Mouse (Mus musculus) ES-Bruce4 (cell line): Measurements from ENCODE around the gene Tubg1. TPM values are rescaled to one million over a fixed set of nuclear protein-coding genes. Genes with fewer than 3 reads are reported as not detected.
A peak's percentile ranks its signal among the peaks of the same experiment; 100 is the strongest.

Experiments used
- H3K27ac ChIP-seq: 2 replicates; pipeline ENCODE4 v1.5.1; 2012; ENCODE audit warnings: low read length, inconsistent platforms; ENCODE audit not compliant: insufficient read depth
- H3K27me3 ChIP-seq: 2 replicates; pipeline ENCODE4 v1.6.1; 2012; ENCODE audit warnings: mild to moderate bottlenecking, low read length, inconsistent platforms; ENCODE audit not compliant: control insufficient read depth, poor library complexity, insufficient read depth, severe bottlenecking
- H3K36me3 ChIP-seq: 2 replicates; pipeline ENCODE4 v1.6.1; 2012; ENCODE audit warnings: inconsistent platforms, mild to moderate bottlenecking, low read length, moderate library complexity; ENCODE audit not compliant: control insufficient read depth, poor library complexity, insufficient read depth, severe bottlenecking
- H3K4me1 ChIP-seq: one replicate; pipeline ENCODE4 v1.8.1; 2011; ENCODE audit warnings: low read length; ENCODE audit not compliant: control insufficient read depth, insufficient read depth
- H3K4me3 ChIP-seq: 2 replicates; pipeline ENCODE4 v1.5.1; 2011; ENCODE audit warnings: low read depth, mild to moderate bottlenecking, low read length
- H3K9ac ChIP-seq: 2 replicates; pipeline ENCODE4 v1.6.1; 2012; ENCODE audit warnings: low read depth, mild to moderate bottlenecking, inconsistent platforms; ENCODE audit not compliant: poor library complexity, severe bottlenecking
- H3K9me3 ChIP-seq: replicated peaks from 2 replicates; pipeline ENCODE4 v1.6.1; 2012; ENCODE audit warnings: mild to moderate bottlenecking, low read length, inconsistent platforms; ENCODE audit not compliant: control insufficient read depth, poor library complexity, insufficient read depth, severe bottlenecking
- CTCF ChIP-seq: IDR thresholded peaks from one replicate; pipeline ENCODE4 v1.8.1; 2011; ENCODE audit warnings: low read depth, low read length
- EP300 ChIP-seq: IDR thresholded peaks from 2 replicates; pipeline ENCODE4 v1.6.1; 2011; ENCODE audit warnings: low read depth, low read length; ENCODE audit not compliant: insufficient read depth
- POLR2A ChIP-seq: IDR thresholded peaks from one replicate; pipeline ENCODE4 v1.8.1; 2011; ENCODE audit warnings: low read length; ENCODE audit not compliant: insufficient read depth
- polyA plus RNA-seq: library from polyadenylated mRNA; stranded (reverse); fragments of >200 nt; gene quantifications from 2 replicates; pipeline ENCODE4 v1.2.4, GENCODE M21; 2011; ENCODE audit warnings: low read depth; ENCODE audit not compliant: missing spikeins, insufficient read depth, insufficient read length

Gene Tubg1
- polyA plus RNA-seq, 1 experiment = 55.3 TPM

DNA sequence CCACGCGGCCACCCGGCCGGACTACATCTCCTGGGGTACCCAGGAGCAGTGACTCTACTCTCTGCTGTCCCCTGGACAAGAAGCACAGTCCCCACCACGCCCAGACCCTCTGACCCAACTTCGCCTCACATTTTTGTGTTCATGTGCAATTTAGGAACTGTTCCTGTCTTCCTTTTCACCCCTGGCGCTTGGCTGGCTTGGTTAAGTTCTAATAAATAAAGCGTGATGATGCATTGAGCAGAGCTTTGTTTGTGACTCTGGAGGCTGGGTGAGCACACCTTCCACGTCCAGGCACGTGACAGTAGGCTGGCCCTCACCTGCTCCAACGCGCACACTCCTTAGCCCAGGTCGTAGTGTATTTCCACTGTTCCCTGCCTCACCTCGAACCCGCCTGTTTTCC lies 41.8 kb downstream of the Tubg1 start:
- peaks cover 13% of the 10 kb centered on the region for H3K27me3 ChIP-seq
- H3K9me3 ChIP-seq = no peaks in the 10 kb centered on the region
- no peak overlapping the region for H3K9ac ChIP-seq
- H3K27ac ChIP-seq = no peak overlapping the region
- TF ChIP-seq EP300 = no peak
- TF ChIP-seq POLR2A = no peak
- TF ChIP-seq CTCF = no peak
- H3K4me1 ChIP-seq = no peaks in the 10 kb centered on the region
- no peaks in the 10 kb centered on the region for H3K36me3 ChIP-seq
- no peak overlapping the region for H3K4me3 ChIP-seq

DNA sequence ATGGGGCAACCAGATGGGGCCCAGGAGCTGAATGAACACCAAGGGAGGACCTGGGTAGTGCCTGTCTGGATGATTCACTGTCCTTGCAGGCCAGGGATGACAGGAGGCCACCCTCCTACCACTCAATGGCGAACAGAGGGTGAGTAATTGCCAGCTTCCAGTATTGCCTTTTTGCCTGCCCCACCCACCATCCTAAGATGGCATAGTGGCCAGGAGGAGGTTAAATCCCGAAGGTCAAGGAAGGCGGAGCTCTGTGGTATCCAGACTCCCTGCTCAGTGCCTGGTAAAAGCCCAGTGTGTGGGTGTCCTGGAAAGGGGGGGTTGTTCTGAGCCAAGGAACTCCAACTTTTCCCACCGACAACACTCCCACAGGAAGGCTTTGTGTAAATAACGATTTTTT lies 42.6 kb downstream of the Tubg1 start:
- Histone ChIP-seq H3K36me3 (no peaks in the 10 kb centered on the region), H3K4me3 (no peak overlapping the region), H3K4me1 (no peaks in the 10 kb centered on the region), H3K27ac (no peak overlapping the region), H3K27me3 (peaks cover 13% of the 10 kb centered on the region), H3K9me3 (no peaks in the 10 kb centered on the region), H3K9ac (no peak overlapping the region)
- TF ChIP-seq EP300 (no peak), POLR2A (no peak), CTCF (no peak)

DNA sequence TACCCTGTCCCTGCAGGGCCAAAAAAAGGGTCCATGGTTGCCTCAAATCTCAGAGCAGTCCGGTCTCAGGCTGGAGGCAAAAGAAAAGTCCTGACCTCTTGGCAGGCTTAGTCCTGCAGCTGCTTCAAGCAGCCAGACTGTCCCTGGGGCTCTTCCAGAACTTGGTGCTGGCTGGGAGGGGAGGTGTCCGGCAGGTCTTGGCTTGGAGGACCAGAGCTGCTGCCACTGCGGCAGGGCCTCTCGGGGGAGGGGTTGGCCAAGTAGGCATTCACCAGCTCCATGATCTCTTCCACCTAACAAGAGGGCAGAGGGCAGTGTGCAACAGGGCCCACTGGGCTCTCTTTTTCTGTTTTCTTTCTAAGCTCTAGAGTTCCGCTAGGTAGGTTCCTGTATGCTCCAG lies 43.0 kb downstream of the Tubg1 start:
- no peak for TF ChIP-seq POLR2A
- no peak for TF ChIP-seq EP300
- no peak for TF ChIP-seq CTCF
- no peak overlapping the region for H3K9ac ChIP-seq
- no peak overlapping the region for H3K27ac ChIP-seq
- H3K27me3 ChIP-seq = peaks cover 13% of the 10 kb centered on the region
- H3K4me3 ChIP-seq = no peak overlapping the region
- no peaks in the 10 kb centered on the region for H3K36me3 ChIP-seq
- no peaks in the 10 kb centered on the region for H3K4me1 ChIP-seq
- no peaks in the 10 kb centered on the region for H3K9me3 ChIP-seq

DNA sequence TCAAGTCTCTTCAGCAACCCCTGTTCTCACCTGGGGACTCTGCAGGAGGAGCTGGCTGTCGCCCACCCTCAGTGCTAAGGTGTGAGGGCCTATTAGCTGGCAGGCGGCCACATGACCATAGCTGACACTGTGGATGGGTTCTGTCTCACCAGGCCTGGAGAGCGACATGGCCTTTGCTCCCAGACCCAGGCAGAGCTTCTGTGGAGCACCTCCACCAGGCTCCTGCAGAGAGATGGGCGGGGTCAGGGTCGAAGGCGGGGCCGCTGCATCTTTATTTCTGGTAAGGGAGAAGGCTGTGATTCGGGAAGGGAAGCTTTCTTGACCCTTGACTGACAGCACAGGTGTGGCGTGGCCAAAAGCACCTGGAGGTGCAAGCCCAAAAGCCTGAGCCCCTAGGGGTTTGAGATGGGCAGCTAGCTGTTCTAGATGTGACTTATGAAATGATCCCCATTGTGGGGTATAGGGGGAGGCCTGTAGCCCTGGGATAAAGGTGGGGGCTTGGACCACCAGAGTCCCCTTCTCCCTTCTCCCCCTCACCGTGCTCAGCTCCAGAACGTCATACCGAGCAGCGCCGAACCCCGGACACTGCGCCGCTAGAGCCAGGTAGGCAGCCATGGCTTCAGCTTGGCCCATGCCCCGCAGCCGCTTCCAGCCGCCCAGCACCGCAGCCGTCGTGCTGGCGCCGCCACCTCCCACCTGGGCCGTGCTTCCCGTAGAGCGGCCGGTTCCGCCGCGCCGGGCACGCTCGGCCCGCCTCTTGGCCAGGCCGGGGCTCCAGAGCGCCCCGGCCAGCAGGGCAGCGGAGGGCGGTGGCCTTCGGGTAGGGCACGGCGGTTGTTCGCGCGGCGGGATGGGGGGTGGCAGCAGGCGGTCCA lies 44.0 kb downstream of the Tubg1 start:
- Histone ChIP-seq H3K4me3 (peak overlapping the region; percentile 45), H3K9me3 (no peaks in the 10 kb centered on the region), H3K36me3 (no peaks in the 10 kb centered on the region), H3K4me1 (no peaks in the 10 kb centered on the region), H3K27ac (no peak overlapping the region), H3K27me3 (peaks cover 15% of the 10 kb centered on the region), H3K9ac (peak overlapping the region; percentile 56)
- TF ChIP-seq EP300 = no peak

DNA sequence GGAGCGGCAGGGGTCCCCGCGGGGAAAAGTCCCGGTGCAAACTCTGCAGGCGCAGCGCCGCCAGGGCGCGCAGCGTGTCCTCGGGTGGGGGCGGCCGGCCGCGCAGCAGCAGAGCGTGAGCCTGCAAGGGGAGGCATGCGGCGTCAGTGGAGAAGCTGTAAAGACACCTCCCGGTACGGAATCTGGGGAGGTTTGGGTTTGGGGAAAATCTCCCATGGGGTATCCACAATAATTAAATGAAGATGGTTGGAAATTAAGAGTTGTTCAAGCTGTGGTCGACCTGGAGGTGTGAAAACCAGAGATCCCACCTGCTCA lies 44.6 kb downstream of the Tubg1 start:
- H3K9ac ChIP-seq = peak overlapping the region; percentile 56

More for the DNA sequence above, 44.6 kb downstream of the Tubg1 start:
- TF ChIP-seq EP300 (no peak), POLR2A (no peak), CTCF (no peak)
- no peak overlapping the region for H3K27ac ChIP-seq
- peak overlapping the region; percentile 45 for H3K4me3 ChIP-seq
- no peaks in the 10 kb centered on the region for H3K4me1 ChIP-seq
- peaks cover 19% of the 10 kb centered on the region for H3K27me3 ChIP-seq
- no peaks in the 10 kb centered on the region for H3K9me3 ChIP-seq
- H3K36me3 ChIP-seq = no peaks in the 10 kb centered on the region
